Mouse (Mus musculus) mesoderm, embryonic 11.5 days (tissue): ENCODE data around the gene Flt3l.
A peak's percentile ranks its signal among the peaks of the same experiment; 100 is the strongest.
"Not testable (repeated sequence)": the region's sequence is repeated elsewhere in the genome, so short reads cannot be mapped to it uniquely, and the experiment has no call there.

ENCODE experiments used
- DNase-seq: peaks from one replicate; pipeline ENCODE4 v3.0.0-alpha.2; 2012; ENCODE audit warnings: low read depth, low spot score

Flt3l gene

DNA sequence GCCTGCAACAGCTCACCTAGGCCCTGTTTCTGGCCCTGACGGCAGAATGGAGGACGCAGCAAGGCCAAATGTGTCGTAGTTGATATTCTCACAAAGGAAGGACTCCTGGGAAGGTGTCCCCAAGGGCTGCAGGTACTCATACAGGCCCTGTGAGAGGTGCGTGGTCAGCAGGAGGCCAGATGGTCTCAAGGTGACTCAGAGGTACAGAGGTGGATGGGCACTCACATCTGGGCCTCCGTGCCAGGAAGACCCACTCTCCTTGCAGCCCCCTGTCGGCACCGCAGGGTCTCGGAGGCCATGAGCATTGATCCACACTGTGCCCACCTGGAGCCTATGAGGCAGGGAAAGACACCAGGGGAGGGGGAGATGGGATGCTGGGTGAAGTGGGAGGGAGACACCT, 9.2 kb upstream of the Flt3l start:
- DNase-seq = no peak

DNA sequence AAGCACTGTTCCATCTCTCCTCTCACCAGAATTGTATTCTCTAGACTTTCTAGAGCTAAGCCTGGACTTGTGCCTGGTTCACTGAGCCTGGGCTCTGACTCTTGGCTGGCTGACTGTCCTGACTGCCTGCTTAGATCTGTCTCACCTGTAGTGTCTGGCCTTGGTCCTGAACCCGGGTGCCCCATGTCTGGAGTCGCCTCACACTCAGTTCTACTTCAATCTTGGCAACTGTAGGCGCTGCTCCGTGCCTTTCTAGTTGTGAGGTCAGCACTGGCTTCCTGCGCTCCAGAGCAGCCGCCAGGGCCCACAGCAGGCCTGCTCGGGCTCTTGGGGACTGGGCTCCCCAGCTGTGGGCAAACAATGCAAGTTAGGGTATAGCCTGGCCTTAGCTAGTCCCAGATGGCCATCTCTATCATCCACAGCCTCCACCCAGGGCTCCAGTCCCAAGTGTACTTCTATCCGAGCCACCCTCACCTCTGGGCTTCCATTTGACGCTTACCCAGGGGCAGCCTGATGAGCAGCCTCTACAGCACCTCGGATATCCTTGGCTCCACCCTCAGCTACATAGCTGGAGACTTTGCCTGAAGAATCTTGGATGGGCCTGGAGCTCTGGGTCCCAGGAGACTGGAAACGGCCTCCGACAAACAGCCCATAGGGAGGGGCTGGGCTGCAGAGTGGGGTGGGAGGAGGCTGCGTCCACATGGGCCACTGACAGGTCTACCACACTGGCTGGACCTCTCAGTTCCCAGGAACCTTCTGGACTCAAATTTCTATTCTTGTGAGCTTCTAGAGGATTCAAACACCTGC, 8.3 kb upstream of the Flt3l start:
- DNase-seq = no peak

DNA sequence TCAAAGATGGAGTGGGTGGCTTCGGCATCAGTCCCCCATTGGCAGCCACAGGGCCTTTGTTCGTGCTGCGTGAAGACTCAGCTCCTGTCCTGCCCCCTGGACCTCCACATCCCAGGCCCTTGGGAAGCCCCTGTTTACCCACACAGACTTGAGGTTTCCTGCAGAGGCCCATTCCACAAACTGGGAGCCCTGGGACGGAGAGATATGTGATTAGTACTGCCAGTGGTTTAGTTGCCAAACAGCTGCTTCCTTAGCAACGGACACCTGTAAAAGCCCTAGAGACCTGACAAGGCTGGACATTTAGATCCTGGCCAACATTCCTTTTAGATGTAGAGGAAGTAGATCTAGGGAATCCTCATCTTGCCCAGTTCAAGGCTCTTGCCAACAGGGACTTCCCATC, 5.7 kb upstream of the Flt3l start:
- no peak for DNase-seq

DNA sequence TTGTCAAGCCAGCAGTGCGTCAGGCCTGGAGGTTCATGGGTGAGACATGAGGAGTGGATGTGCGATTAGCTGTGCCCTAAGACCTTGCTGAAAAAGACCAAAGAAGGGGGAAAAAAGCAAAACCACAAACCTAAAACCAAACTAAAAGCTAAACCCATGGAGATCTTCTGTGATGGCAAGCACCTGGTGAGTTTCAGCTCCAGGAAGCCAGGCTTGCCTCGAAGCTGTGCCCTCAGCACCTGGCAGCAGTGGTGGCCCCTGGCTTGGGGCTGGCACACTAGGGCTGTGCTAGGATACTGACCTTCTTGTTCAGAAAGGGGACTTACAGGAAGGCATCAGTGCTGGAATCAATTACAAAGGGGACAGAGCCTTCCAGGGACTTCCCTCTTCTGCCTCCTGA, 5.1 kb upstream of the Flt3l start:
- DNase-seq = no peak

DNA sequence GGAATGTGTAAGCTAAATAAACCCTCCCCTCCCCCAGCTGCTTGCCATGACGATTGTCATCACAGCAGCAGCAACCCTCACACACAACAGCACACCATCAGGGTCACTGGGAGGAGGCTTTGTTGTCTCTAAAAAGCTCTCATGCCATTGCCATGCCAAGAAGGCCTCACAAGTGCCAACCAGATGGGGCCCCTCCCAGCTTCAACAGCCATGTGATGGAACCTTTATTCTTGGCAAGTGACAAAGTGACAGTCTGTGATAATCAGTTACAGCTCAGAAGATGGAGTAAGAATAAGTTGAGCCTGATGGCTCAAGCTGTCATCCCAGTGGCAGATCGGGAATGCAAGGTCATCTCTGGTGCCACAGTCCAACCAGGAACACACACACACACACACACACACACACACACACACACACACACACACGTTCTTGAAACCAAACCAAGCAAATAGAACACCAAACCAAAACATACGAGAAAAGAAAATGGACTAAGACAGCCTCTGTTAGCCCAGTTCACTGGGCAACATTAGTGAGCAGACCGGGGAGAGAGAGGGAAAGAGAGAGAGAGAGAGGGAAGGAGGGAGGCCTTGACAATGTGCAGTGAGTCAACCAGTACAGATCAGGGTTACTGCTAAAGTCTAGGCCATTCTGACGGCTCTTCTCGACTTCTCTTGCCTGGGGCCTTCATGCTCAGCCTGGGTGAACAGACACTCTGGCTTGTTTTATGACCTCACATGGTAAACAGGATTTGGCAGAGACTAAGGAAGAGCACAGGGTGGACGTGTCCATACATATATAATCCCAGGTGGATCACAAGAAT, 3.9 kb upstream of the Flt3l start:
- no peak for DNase-seq

DNA sequence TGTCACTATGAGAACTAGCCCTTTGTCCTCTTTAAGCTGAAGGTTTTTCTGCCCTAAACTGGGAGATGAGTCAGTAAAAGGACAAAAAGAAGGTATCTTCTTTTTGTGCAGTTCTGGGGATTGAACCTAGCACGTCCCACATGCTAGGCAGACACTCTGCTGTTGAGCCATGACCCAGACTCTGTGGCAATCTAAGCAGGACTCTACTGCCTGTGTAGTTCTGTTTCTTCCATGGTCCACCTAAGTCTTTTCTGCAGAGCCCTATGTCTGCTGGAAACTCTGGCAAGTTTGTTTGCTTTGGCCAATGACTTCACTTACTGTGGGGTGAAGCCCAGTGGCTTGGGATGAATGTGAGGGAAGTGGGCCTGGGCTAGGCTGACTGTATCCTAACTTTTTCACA, 2.2 kb upstream of the Flt3l start:
- DNase-seq = no peak

DNA sequence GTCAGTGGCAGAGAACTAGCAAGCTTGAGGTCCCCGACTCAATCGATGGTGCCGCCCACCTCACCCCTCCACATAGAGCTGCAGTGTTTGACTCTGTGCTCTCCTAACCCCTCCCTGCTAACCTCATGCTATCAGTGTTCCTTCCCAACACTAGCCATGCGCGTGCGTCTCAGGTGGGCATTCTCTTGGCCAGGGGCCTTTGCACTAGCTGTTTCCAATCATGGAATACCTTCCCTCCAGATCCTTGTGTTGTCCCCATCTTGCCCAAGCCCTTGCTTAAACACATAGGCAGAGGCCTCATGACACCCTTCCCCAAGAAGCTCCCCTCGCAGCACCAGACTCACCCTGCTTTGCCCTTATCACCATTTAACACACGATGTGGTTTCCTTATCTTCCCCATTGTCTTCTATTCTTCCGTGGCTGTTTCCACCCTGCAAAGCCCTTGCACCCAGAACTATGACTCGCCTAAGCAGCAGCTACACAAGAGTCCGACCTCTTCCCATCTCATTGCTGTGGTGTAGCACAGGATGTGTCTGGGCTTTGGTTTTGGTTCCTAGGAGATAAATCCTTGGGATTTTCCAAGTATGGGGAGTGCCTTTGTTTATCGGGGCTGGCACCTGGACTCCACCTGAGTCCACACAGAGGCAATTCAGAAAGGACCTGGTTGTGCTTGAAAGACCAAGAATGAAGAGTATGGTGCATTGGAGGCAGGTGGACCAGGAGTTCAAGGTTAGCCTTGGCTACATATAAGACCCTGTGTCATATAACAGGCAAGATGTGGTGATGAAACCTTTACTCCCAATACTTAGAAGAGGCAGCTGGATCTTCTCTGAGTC, 1.2 kb upstream of the Flt3l start:
- no peak for DNase-seq

DNA sequence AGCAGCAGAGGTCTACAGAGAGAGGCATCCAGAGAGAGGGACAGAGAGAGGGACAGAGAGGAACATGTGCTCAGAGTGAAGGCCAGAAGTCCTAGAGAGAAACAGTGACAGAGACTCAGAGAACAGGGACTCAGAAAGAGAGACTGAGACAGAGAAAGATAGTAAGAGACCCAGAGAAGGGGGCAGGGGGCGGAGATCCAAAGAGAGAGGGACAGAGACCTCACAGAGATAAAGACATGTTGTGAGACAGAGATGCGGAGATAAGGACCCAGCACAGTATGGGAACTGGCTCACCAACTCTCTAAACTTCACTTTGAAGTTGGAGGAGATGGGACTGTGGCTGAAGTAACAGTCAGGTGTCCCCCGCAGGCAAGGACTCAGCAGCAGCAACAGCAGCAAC, 862 bp downstream of the Flt3l start:
- DNase-seq = no peak

DNA sequence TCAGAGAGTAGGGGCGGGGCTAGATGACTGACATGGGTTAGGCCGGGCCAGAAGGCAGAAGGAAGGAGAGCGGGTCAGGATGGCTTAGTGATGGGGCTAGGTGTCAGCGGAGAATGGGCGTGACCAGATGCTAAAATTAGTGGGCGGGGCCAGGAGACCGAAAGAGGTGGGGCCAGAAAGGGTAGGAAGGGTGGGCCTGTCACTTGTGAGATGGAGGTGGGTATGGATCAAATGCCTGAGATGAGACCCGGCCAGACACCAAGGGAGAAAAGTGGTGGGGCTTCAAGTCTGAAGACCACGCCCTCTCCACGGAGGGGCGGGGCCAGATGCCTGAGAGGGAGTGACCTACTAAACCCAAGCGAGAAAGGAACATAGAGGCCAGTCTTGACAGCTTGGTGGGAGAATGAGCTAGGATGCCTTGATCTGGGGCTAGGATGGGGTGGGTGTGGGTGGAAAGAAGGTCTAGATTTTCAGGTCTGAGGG, 1.6 kb downstream of the Flt3l start:
- peak; percentile 58 for DNase-seq

DNA sequence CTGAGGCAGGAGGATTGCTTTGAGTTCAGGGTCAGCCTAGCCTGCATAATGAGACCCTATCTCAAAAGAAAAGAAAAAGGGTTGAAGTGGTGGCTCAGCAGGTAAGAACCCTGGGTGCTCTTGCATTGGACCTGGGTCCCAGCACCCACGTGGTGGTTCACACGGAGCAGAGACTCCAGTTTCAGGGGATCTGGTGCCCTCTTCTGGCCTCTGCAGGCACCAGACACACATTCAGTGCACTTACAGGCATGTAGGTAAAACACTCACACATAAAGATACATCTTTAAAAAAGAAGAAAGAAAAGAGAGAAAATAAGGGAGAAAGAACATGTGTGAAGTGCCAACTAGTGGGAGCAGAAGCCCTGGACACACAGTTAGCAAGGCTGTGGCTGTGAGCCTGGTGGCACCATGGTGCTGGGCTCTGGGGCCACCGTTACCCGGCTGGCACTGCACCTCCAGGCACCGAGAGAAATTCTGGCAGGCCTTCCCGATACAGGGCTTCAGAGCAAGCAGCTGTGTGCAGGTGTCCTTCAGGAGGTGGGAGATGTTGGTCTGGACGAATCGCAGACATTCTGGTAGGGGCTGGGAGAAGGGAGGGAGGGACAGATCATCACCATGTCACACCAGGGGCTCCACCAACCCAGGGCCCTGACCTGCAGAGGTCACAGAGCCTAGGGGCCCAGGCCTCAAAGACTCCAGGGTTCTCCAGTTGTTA, 2.6 kb downstream of the Flt3l start:
- no peak for DNase-seq

DNA sequence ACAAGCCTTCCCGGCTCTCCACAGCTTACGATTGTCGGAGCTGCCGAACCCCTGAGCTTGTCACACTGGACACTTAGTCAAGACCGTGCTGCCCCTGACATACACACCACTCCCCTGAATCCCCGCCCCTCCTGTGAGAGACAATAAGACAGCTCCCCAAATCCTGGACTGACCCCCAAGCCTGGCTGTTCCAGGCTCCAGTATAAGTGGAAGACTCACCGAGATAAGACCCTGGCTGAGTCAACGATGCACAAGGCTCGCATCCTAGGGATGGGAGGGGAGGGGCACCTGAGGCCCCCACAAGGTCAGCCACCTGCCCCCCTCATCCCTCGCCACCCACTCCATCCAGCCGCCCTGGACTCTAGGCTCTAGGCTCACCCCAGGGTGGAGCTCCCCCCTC, 4.4 kb downstream of the Flt3l start:
- no peak for DNase-seq

DNA sequence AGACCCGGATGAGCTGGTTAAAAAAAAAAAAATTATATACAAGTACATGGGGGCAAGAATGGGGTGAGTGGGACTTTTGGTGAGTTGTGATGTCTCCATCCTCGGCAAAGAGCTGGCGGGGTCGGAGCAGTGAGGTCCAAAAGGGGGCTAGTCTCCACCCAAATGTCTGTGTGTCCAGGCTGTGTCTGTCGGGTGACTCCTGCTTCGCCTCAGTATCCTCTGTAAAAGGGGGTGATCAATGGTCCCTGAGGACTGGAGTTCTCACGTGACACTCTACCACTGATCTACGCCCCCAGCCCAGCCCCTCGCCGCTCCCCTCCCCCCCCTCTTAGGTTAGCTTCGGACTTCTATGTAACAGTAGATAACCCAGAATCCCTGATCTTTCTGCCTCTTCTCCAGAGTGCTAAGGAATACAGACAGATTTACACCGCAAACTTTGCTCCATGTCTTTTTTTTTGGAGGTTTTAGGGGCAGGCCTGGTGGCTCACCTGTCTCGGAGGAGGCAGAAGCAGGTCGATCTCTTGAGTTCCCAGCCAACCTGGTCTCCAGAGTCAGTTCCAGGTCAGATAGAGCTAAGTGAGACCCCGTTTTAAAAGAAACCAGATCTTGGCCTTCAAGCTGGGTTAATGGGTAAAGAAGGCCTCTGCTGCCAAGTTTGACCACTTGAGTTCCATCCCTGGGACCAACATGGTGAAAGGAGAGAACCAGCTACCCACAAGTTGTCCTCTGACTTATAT, 6.3 kb downstream of the Flt3l start:
- no peak for DNase-seq

DNA sequence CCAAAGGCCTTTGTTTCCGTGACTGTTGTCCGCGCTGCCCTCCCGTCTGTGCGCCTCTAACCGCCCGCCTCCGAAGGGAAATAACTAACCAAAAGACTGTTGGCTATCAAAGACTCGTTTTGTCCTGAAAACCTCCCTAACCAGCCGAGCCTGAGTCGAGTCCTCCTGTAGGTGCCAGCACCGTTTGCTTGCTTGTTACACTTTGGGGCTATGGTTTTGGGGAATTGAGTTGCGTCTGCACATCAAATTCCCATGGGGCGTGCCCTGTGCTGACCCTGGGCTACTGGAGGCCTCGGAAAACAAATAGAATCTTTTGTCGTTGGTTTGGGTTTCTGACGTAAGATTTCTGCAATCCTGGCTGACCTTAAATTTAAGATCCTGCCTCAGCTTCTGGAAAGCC, 6.9 kb downstream of the Flt3l start:
- peak; percentile 83 for DNase-seq

DNA sequence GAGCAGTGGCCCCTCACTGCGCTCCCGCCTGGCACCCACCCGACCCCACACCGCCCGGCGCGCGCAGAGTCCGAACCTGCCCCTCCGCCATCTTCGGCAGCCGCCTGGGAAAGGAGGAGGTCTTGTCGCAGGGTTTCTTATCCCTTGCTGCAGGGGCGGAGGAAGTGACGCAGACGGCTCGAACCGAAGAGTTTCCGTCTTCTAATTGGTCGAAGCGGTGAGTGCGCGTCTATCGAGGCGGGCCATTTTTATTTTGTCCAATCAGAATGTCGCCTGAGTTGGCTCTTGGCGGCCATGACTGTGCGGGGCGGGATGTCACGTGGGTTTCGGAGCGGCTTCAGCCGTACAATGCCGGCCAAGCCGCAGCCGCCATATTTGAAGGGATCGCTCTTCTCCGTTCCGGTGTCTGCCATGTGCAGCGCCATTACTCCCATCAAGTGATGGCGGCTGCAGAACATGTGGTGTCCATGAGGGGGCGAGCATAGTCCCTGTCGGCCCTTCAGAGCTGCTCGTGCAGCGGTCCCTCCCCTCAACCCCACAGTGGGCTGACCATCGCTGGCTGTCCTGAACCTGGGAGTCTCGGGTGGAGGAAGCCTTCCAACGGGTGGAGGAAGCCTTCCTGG, 7.5 kb downstream of the Flt3l start, which contains the start of gene Rpl13a:
TSS of gene Rpl13a (minus strand) at position 138 of the 623 bp plus-strand sequence.
- peak; percentile 99 for DNase-seq

DNA sequence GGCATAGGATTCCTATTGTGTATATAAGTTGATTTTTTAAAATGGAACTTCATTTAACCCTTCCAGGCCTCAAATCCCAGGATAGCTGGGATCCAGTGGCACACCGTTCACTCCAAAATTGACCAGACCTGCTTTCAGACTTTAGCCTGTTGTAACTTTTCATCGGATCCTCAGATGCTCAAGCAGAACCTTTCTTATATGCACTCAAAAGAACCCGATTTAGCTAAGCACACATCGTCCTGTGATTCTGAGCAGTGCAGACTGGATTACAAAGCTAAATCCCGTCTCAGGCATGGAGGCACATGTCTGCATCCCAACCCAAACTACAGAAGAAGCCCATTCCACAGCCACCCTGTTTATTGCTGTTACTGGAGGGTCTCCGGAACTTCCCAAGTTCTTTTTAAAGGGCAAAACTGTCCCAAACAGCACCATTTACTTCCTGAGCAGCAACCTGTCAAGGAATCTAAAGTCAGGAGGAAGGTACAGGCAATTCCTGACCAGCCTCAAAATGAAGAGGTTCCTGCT, 8.5 kb downstream of the Flt3l start:
- no peak for DNase-seq

DNA sequence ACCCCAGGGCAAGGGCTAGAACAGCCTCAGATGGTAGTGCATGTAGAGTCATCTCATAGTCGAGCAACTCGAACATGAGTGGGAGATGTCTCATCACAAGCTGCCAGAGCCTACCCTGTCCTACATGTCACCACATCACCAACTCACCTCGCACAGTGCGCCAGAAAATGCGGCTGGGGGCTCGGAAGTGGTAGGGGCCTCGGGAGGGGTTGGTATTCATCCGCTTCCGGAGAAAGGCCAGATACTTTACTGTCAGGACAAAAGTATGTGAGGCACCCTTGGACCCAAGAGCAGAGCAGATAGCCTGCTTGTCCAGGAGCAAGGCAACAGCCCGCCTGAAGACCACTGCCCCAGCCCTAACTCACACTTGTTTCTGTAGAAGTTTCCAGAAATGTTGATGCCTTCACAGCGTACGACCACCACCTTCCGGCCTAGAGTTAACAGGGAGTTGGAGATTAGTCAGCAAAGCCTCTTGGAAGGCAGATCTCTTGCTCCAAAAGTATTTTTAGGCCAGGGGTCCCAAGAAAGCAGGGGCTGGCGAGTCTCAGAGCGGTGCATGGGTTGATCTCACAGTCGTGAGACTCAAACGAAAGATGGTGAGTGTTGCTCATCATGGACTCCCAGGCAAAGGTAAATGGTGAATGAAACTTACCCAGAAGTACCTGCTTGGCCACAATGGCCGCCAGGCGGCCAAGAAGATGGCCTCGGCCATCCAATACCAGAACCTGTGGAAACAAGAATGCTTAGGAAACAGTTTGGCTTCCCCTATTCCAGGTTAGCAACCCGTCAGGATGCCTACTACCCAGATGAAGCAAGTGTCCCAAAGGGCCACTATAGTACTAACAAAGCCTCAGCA, 9.2 kb downstream of the Flt3l start:
- DNase-seq = no peak

DNA sequence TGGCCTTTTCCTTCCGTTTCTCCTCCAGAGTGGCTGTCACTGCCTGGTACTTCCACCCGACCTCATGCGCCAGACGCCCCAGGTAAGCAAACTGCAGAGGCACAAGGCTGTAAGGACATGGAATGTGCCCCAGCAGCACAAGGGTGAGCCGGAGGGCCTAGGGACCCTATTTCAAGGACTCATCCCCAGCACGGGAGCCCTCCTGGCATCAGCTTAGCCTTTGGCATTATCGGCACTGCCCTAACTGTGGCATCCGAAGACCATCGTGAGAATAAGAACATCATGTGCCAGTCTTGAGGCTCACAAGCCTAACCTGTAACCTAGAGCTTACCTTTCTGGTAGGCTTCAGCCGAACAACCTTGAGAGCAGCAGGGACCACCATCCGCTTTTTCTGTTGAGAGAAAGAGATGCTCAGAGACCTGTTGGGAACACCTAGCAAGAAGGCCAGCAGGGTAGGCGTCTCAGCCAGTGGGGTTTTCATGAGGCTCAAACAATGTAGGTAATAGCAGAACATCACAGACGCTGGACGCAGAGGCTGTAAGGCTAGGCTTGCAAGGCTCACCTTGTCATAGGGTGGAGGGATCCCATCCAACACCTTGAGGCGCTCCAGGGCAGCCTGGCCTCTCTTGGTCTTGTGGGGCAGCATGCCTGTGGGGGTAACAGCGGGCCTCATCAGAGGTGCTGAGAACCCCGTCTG, 9.9 kb downstream of the Flt3l start:
- no peak for DNase-seq

DNA sequence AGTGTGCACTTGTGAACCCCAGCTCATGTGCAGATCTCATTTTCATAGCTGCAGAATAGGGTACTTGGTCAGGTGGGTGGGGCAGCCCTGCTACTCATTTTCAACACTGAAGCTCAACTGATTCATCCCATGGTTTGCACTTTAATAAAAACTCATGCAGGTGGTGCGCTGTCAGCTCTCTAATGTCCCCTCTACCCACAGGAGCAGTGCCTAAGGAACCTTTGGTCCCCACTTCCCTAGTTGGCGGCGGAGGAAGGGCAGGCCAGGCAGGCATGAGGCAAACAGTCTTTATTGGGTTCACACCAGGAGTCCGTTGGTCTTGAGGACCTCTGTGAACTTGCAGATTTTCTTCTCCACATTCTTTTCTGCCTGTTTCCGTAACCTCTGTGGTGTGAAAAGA, 10.6 kb downstream of the Flt3l start:
- DNase-seq = not testable (repeated sequence)
